Mouse (Mus musculus) liver, embryonic 14.5 days (tissue): ENCODE measurements around the gene Snhg11. TPM values are rescaled to one million over a fixed set of nuclear protein-coding genes. Genes with fewer than 3 reads are reported as not detected.
"Not testable (repeated sequence)": the region's sequence is repeated elsewhere in the genome, so short reads cannot be mapped to it uniquely, and the experiment has no call there.

Experiments used
- ATAC-seq: fragments of 200-750 bp; cut with Nextera tagmentation; 2 replicates; pipeline ENCODE4 v1.8.0; 2017; ENCODE audit warnings: moderate number of reproducible peaks, mild to moderate bottlenecking, moderate library complexity; ENCODE audit not compliant: insufficient read depth
- DNase-seq, 3 experiments: peaks; one replicate each; pipeline ENCODE4 v3.0.0-alpha.2; 2012 to 2013; ENCODE audit warnings: low read depth in 3 of 3, low spot score in 3 of 3
- H3K27ac ChIP-seq: fragments of 300-500 bp; sonication (generic); 2 replicates; pipeline ENCODE4 v1.5.1; 2014; ENCODE audit warnings: moderate library complexity, mild to moderate bottlenecking, control low read depth, inconsistent platforms
- H3K27me3 ChIP-seq: fragments of 300-500 bp; sonication (generic); 2 replicates; pipeline ENCODE4 v1.6.1; 2014; ENCODE audit warnings: mild to moderate bottlenecking, low read length, moderate library complexity; ENCODE audit not compliant: control insufficient read depth, insufficient read depth
- H3K36me3 ChIP-seq: fragments of 300-500 bp; sonication (generic); replicated peaks from 2 replicates; pipeline ENCODE4 v1.6.1; 2014; ENCODE audit warnings: low read depth; ENCODE audit not compliant: control insufficient read depth, insufficient read depth
- H3K4me1 ChIP-seq, 2 experiments: fragments of 200-500 bp in 1 of 2; fragments of 300-500 bp in 1 of 2; sonication (generic) in 1 of 2; replicated peaks; 2 replicates each; pipeline ENCODE4 v1.6.1; 2012 to 2014; ENCODE audit warnings: antibody characterized with exemption in 1 of 2, inconsistent platforms in 1 of 2, low read length in 1 of 2; ENCODE audit not compliant: control insufficient read depth in 2 of 2, insufficient read depth in 2 of 2
- H3K4me2 ChIP-seq: fragments of 300-500 bp; sonication (generic); 2 replicates; pipeline ENCODE4 v1.6.1; 2014; ENCODE audit warnings: low read depth, mild to moderate bottlenecking, control low read depth, moderate library complexity
- H3K4me3 ChIP-seq, 2 experiments: fragments of 200-500 bp in 1 of 2; fragments of 300-500 bp in 1 of 2; sonication (generic) in 1 of 2; 2 replicates each; pipeline ENCODE4 v1.5.1; 2012 to 2014; ENCODE audit warnings: low read depth in 2 of 2, low read length in 2 of 2, mild to moderate bottlenecking in 2 of 2, control low read depth in 1 of 2, inconsistent platforms in 1 of 2, moderate library complexity in 1 of 2; ENCODE audit not compliant: insufficient read depth in 1 of 2
- H3K9ac ChIP-seq: fragments of 300-500 bp; sonication (generic); replicated peaks from 2 replicates; pipeline ENCODE4 v1.6.1; 2014; ENCODE audit warnings: mild to moderate bottlenecking, control low read depth, moderate library complexity
- H3K9me3 ChIP-seq: fragments of 300-500 bp; sonication (generic); 2 replicates; pipeline ENCODE4 v1.6.1; 2016; ENCODE audit warnings: low read length, mixed read lengths; ENCODE audit not compliant: control insufficient read depth
- CTCF ChIP-seq: IDR thresholded peaks from 2 replicates; pipeline ENCODE4 v1.5.1; 2016; ENCODE audit warnings: antibody characterized with exemption, low read depth, control low read depth
- EP300 ChIP-seq: IDR thresholded peaks from 2 replicates; pipeline ENCODE4 v1.6.1; 2016; ENCODE audit warnings: antibody characterized with exemption, low read depth
- WGBS: fragments of 180-500 bp; shearing (Covaris S2); extraction: QIAGEN DNeasy Blood & Tissue Kit; methylation state at CpG from one replicate; pipeline ENCODE4 v1.1.7; 2014; ENCODE audit not compliant: insufficient replicate concordance; 5-methylcytosine and 5-hydroxymethylcytosine counted together
- polyA plus RNA-seq, 2 experiments: library from polyadenylated mRNA; depleted of rRNA in 1 of 2; stranded (reverse) in 1 of 2; unstranded in 1 of 2; fragments of >200 nt; fragmentation: Nextera tagmentation in 1 of 2; extraction: Ambion mirVana in 1 of 2; gene quantifications; 2 replicates each; pipeline versions ENCODE4 v1.2.1 to v1.2.3; 2012 to 2014

Snhg11 gene
- polyA plus RNA-seq, 2 experiments, result 0.42 to 2.0 TPM

DNA sequence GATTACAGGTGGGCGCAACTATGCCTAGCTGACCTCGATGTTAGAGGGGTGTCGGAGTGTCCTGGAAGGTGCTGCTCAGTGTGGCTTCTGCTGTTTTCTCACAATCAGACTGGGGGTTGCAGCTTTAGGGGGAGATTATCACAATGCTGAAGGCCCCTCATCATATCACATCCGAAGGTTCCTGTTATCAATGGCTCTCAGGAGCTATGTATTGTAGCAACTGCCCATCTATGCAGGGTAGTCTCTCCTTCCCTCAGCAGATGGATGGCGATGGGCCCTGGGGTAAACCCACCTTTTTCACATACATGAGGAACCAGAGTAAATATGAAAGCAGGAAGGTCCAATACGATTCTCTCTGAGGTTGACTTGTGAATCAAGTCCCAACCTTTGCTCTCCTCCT is 20.9 kb downstream of the Snhg11 start:
- DNase-seq (no peak), ATAC-seq (no peak)
- no peak overlapping the region for H3K27ac ChIP-seq
- H3K9me3 ChIP-seq, result no peaks in the 10 kb centered on the region
- H3K9ac ChIP-seq, result no peak overlapping the region
- peaks cover 0 to 8% of the 10 kb centered on the region in 2 experiments; a peak in 1 of 4 replicates for H3K4me1 ChIP-seq
- no peaks in the 10 kb centered on the region for H3K27me3 ChIP-seq
- TF ChIP-seq CTCF (no peak), EP300 (0 out of 2 replicates have a peak, but pooled peaks have one; percentile 20)
- 40% methylated on average over 6 of the region's 6 CpGs for WGBS
- no peak overlapping the region for H3K4me3 ChIP-seq
- H3K4me2 ChIP-seq, result no peak overlapping the region
- H3K36me3 ChIP-seq, result no peaks in the 10 kb centered on the region

DNA sequence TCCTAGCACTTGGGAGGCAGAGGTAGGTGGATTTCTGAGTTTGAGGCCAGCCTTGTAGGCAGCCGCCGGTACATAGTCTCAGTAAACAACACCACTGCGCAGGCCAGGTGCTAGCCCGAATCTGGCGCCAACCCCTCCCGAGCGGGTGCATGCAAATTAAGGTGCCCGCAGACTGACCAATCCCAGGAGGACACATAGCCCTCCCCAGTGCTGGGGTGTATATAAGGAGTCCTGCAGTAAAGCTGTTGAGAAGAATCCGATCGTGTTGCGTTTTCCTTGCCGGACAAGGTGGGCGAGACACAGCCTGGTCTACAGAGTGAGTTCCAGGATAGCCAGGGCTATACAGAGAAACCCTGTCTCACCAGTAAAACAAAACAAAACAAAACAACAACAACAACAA is 21.7 kb downstream of the Snhg11 start:
- peak overlapping the region in 1 of 2 experiments; percentile 36; a peak in 2 of 4 replicates for H3K4me3 ChIP-seq
- H3K27ac ChIP-seq, H3K27me3 ChIP-seq, H3K9me3 ChIP-seq, H3K9ac ChIP-seq, H3K4me1 ChIP-seq, DNase-seq, H3K36me3 ChIP-seq: not testable (repeated sequence)
- H3K4me2 ChIP-seq, result 0 out of 2 replicates have a peak overlapping the region, but pooled peaks have one; percentile 15
- peak; percentile 35; the same call in 1 of the 2 replicates for ATAC-seq
- 58% methylated on average over 13 of the region's 13 CpGs for WGBS

- 71% methylated on average over 7 of the region's 7 CpGs for whole genome bisulfite sequencing
- Histone ChIP-seq H3K4me1 (no peaks in the 10 kb centered on the region), H3K4me3 (no peak overlapping the region), H3K36me3 (no peaks in the 10 kb centered on the region), H3K27me3 (no peaks in the 10 kb centered on the region), H3K27ac (no peak overlapping the region), H3K9me3 (no peaks in the 10 kb centered on the region), H3K9ac (no peak overlapping the region), H3K4me2 (no peak overlapping the region)
- no peak for ATAC-seq
- no peak for DNase-seq
- no peak for TF ChIP-seq CTCF
- TF ChIP-seq EP300, result no peak
These were observed 27.5 kb downstream of the Snhg11 start for GRCm38 (mm10) chr2:158402915-158403314.

DNA sequence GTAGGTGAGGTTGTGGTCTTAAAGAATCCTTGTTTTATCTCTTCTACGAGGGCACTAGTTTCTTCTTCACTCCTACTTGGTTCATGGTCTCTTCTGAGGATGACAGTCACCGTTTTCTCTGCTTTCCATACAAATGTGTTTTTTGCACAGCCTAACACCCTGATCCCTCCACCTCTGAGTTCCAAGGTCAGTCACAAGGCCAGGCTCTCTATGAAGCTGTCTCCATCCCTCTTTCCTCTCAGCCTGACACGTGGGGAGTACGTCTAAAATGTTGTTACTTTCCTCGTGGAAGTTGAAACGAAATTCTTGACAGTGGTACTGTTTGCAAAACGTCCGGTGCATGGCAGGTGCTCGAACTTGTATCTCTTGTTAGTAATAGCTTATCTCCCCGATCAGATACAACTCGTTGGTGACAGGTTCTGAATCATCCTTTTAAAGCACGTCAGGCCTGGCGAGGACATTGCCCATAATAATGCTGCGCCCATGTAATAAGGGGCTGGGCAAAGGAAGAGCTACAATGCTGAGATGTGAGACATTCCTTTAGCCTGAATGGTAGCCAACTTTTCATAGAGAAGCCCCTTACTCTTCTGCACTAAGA is 33.7 kb downstream of the Snhg11 start:
- Histone ChIP-seq H3K4me3 (peak overlapping the region; percentile 59 to 99), H3K9ac (peak overlapping the region; percentile 13; the same call in 1 of the 2 replicates), H3K27ac (no peak overlapping the region), H3K36me3 (no peaks in the 10 kb centered on the region), H3K27me3 (no peaks in the 10 kb centered on the region), H3K4me2 (peak overlapping the region; percentile 72), H3K9me3 (no peaks in the 10 kb centered on the region), H3K4me1 (peaks cover 19 to 26% of the 10 kb centered on the region in 2 experiments)
- ATAC-seq (no peak), DNase-seq (no peak)
- TF ChIP-seq EP300 (no peak), CTCF (no peak)
- 23% methylated on average over 14 of the region's 14 CpGs for WGBS

- DNase-seq (peak; percentile 91 to 94 (median 93)), ATAC-seq (peak; percentile 84)
- peak within 1 kb of the TSS; percentile 84 to 99 for H3K4me3 ChIP-seq
- no peaks in the 10 kb centered on the region for H3K27me3 ChIP-seq
- peak within 1 kb of the TSS; percentile 97 for H3K9ac ChIP-seq
- peak within 1 kb of the TSS; percentile 67 for H3K27ac ChIP-seq
- H3K4me1 ChIP-seq, result peaks cover 22 to 28% of the 10 kb centered on the region in 2 experiments
- TF ChIP-seq EP300 (no peak), CTCF (peak; percentile 82)
- H3K4me2 ChIP-seq, result peak within 1 kb of the TSS; percentile 97
- H3K36me3 ChIP-seq, result no peaks in the 10 kb centered on the region
- WGBS, result under 1% methylated on average over 43 of the region's 46 CpGs
- H3K9me3 ChIP-seq, result no peaks in the 10 kb centered on the region
These were observed 34.2 kb downstream of the Snhg11 start, which contains the start of gene Ralgapb for GRCm38 (mm10) chr2:158409595-158410021. Ralgapb (plus strand) TSS chr2:158409848.
